Mouse (Mus musculus): Measurements from ENCODE around the gene Tcea3.

The Tcea3 gene

DNA sequence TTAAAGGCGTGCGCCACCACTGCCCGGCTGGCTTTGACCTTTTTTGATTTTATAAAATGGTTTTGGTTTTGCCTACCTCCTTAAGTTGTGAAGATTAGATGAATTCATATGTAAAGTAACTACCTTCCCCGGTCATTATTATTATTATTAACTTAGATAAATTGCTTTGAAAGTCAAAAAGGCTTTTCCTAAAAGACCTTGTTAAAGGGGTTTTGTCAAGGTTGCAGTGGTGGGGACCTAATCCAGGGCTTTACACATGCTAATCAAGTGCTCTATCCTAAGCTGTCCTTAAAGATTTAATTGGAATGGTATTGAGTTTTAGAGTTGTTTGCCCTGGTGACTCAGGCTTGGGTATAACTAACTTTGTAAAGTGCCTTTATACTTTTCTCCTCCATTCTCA lies 70.1 kb downstream of the Tcea3 start:
- DNase-seq (ENCODE audit: low read depth, low spot score), result no peak

DNA sequence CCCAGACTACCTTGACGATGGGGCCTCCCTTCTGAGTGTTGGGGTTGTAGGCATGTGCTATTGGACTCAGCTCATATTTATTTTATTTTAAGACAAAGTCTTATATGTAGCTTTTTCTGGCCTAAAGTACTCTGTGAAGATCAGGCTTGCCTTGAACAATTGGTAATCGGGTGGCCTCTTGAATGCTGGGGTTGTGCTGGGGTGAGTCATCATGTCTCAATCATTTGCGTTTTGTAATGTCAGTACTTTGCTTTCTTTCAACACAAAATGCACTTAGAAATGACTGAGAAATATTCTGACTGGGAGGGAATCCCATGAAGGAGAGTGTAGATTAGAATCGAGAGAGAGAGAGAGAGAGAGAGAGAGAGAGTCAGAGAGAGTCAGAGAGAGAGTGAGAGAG lies 72.5 kb downstream of the Tcea3 start:
- no peak for DNase-seq (ENCODE audit: low read depth, low spot score)

DNA sequence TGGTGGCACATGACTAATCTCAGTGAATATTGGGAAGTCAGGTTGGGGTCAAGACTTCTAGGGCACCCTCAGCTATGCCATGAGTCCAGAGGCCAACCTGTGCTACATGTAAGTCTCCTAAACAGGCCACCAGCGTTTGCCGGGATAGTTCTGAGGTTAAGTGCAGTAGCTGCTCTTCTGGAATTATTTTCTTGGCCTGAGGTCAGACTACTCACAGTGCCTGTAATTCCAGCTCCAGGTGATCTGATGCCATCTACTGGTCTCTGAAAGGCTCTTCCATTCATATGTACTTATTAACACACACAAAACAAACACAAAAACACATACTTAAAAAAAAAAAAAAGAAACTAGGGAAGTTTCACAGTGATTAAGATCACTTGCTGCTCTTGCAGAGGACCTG lies 76.7 kb downstream of the Tcea3 start:
- DNase-seq (ENCODE audit: low read depth, low spot score), result no peak
